Mouse (Mus musculus) natural killer cell, adult 2 months (primary cell): Measurements from ENCODE around the gene N6amt1.

Experiments used
- DNase-seq, 2 experiments: peaks; one replicate each; pipeline ENCODE4 v3.0.0; 2022; ENCODE audit warnings: low spot score in 2 of 2

The N6amt1 gene

DNA sequence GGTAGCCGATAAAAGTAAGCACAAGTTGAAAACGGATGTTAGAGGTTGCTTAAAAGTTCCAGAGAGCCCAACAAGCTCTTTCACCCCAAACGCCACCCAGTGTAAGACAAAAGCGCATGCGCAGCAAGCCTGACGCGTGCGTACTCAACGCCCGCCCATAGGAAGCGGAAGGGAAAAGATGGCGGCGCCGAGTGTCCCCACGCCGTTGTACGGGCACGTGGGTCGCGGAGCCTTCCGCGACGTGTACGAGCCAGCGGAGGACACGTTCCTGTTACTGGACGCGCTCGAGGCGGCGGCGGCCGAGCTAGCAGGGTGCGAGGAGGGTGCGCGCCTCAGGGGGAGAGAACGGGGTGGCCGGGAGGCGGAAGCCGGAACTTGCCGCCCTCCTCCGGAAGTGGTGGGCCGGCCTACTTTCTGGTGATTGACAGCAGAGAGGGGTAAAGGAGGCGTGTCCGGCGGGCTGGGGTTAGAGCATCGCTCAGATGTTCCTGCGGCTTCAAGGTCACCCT lies at the start of gene N6amt1:
Gene N6amt1, plus strand, starts transcription at position 111 of the 509 bp plus-strand sequence.
- DNase-seq = peak; percentile 95 to 96

DNA sequence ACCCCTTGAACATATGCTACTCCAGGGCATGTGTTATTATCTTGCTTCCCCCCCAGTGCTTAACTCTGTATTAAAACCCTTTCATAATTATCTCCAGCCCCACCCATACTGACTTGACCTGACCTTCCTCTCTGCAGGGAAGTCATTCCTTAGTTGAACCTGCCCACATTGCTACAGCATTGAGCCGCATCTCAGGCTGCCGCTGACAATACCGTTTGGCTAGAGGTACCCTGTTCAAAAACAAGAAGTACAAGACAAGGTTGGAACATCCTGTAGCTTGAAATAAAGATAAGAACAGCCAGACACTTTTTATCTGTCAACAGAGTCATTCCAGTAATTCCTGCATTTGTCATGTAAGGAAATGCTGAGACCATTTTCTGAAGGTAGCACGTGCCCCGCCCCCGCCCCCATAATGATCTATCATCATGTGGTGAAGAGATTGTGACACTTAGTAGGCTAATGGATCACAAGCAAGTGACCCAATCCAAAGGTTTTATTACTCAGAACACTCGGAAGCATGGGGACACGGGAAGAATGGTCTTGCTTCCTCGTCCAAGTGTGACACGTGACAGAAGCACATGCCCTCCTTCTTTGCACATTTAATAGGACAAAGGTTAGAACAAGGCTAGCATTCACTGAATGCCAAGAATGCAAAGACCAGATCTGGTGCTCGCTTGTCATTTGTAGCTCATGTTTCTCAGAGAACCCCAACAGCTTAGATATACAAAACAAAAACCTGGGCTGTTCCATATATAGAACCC lies 48.6 kb upstream of the N6amt1 start:
- no peak for DNase-seq

DNA sequence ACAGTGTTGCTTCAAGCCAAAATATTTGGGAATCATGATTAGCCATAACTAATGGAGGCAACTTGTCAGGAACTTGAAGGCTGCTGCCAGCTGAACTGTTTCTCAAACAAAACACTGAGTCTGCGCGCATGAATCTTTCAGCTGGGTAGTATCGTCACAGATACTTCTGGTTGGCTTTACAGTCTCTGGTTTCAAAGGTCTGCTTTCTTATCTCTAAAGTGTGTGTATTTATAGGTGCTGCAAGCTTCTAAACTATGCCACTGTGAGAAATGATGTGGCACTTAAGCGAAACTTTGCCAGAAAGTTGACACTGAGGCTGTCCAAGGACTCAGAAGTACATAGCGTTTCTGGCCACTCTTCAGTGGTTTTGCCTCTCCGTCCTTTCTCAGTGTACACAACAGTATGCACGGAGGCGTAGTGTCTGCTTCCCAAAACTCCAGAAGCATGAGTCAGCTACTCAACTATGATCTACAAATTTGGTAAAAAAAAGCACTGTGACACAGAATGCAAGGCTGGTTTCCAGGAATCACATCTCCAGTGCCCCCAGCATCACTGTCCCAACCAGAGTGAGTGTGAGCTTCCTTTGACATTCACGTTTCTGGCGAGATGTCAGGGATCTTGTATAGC lies 46.8 kb upstream of the N6amt1 start:
- no peak for DNase-seq

DNA sequence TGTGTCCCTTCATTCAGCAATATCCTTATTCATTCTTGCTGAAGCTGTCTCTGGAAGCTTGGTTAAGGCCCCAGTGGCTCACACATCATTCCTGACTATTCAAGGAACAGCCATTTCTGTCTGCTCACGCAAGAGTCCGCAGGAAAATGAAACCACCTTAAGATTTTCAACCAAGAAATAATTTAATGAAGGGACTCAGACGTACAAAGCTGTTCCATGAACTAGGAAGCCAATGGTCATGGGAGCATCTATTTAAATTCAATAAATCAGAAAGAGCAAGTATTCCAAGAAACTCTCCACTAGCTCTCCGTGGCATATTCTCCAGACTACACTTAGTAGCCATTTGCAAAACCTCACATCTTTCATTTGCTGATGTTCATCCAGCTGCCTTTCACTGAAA lies 43.3 kb upstream of the N6amt1 start:
- DNase-seq = no peak

DNA sequence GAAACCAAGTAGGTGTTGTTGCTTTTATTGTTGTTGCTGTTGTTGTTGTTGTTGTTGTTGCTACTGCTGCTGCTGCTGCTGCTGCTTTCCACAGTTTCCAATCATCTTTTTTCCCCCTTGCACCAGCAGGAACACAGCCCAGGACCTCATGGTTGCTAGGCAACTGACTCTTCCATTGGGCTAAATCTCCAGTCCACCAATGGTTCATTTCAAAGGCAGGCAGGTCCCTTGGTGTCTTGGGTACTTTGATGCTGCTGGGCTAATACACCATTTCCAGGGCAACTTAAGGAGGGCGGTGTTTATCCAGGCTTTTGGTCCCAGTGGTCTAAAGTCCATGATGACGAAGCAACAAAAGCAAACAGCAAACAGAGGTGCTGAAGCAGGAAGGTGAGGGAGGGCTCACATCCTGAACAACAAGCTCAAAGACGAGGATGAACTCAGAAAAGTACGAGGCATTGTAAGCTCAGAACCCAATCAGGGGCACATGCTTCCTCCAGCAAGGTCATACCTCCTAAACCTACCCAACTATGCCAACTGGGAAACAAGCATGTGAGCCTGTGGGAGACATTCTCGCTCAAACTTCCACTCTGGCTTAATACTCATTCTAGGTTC lies 35.7 kb upstream of the N6amt1 start:
- DNase-seq = no peak

DNA sequence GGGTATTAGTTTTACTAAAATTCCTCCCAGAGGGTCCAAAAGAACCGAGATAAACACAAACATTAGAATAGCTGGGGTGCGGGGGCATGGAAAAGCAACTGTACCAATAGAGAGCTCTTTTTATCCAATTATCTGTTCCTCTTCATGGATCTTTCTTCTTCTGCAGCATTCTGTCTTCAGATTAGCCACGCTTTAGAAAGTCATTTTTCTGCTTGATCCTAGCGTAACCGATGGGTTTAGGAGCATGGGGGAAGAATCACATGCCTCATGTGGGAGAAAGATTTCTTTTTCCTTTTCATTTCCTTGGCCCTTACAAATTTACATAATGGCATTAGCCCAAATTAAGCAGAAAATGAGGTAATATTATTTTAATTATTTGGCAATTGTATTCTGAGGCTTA lies 35.0 kb upstream of the N6amt1 start:
- no peak for DNase-seq

DNA sequence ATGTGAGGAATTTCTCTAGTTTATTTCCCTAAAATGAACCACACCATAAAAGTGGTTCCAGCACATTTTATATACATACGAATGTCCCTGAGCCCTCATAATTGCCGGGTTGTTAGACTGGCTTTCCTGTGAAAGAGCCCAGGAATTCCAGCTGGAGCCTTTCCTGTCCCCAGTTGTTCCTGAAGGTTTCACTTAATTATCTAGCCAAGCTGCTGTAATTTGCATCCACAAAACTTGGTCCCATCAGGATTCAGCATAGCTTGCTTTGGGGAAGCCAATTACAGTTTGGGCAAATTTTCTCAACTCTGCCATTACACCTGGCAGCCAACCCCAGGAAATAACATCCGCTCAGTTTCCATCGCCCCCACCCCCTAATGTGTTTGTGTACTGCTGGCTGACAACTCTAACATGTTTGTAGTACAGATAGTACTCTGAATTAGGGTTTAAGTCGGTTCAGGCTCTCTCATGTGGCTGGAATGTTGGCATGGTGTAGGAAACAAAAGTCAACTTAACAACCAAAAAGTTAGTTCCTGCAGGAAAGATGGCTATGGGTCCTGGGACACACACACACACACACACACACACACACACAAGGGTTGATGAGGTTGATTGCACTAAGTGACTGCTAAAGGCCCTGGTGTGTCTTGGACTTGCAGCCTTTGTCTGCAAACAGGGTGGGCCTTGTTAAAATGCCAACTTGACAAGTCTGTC lies 34.3 kb upstream of the N6amt1 start:
- no peak for DNase-seq

DNA sequence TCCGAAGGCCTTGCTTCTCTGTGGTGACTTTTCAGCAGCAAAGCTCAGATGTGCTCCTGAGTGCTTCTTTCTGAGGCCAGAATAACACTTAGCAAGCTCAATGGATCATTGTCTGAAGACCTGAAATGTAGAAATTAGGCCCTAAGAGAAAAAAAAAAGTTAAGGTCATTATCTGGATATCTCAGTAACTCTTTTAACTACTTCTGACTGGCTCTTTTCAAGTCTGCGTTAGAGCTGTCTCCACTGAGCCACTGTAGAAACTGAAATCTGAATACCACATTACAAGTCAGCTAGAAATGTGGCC lies 33.8 kb upstream of the N6amt1 start:
- no peak for DNase-seq

DNA sequence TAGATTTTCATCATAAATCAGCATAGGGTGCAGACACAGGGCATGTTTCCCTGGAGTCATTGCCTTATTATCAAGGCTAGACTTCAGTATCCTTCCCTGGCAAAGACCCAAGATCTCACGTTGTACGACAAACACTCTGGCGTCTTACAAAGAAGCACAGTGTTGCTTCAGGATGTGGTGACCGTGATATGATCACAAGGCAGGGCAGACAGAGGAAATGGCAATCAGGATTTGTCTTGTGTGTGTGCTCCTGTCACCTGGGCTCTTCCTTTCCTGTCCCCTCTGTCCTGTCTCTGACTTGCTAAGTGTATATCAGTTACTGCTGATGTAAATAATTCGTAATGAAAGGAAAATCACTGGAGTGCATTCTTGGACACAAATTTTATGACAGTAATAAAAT lies 29.4 kb upstream of the N6amt1 start:
- peak; percentile 3 to 6 for DNase-seq

DNA sequence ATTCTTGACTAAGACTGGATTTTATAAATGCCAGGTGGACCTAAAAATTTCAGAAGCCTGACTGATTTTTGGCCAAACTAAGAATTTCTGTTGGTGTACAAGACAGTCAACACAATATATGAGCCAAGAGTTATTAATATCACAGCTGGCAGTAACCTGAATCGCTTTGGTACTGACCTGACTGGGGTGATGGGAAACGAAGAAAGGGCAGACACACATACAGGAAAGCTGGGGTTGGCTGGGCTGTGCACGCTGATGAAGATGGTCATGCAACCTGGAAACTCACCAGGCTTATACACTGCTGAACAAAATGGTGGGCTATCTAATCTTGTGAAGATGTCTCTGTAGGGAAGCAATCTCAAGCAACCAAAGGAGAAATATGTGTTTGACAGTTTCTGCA lies 24.0 kb upstream of the N6amt1 start:
- no peak for DNase-seq

DNA sequence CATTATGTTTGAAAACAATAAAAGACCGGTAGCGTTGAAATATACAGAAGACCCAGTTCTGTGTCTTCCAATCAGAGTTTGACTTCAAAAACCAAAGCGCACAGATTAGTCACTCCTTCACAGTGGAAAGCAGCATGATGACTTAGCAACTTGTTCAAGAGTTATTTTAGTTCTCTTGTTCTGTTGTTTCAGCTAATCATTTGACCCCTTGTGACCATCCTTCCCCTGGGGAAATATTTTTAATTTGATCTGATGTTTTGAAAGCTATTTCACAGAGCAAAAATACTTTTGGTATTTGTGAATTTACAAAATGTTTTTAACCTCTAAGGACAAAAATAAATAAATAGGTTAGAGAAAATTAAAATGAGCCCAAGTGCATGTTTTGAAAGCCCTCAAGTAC lies 19.2 kb upstream of the N6amt1 start:
- no peak for DNase-seq

DNA sequence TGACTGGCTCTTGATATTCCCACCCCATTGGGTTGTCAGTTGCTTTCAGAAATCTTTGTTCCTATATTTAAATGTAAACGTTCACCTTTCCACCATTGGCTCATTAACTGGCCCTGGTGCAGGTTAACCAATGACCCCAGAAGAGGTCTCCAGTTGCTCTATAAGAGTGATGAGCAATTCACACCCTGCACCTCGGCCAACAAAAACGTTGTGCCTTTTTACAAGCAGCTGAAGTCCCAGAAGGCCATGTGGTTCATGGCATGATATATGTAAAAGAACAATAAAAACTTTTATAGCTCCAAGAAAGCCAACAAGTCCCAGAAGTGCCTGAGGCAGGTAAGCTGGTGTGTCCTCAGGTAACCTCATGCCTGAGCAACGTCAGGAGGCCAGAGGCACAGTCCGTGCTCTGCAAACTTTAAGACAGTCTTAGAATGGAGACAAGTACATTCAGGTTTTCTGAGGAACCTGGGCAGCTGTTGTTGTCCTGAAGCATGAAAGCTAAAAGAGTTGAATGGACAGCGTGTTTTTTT lies 12.9 kb upstream of the N6amt1 start:
- DNase-seq = no peak

DNA sequence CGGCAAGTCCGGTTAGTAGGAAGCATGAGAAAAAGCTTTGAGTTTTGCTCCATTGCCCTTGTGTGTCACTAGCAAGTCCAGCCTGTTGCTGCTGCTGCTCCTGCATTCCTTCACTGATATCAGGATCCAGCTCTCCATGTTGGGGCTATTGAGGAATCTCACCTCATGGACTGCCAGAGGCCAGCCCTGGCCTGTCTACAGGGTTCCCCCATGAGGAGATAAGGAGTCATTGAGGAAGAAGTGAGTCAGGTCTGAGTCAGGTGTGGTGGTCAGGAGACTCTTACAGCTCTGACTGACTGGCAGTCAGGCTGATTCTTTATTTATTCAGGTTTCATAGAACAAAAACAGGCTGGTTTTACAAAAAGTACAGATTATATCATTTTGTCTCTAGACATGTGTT lies 5.9 kb upstream of the N6amt1 start:
- no peak for DNase-seq

DNA sequence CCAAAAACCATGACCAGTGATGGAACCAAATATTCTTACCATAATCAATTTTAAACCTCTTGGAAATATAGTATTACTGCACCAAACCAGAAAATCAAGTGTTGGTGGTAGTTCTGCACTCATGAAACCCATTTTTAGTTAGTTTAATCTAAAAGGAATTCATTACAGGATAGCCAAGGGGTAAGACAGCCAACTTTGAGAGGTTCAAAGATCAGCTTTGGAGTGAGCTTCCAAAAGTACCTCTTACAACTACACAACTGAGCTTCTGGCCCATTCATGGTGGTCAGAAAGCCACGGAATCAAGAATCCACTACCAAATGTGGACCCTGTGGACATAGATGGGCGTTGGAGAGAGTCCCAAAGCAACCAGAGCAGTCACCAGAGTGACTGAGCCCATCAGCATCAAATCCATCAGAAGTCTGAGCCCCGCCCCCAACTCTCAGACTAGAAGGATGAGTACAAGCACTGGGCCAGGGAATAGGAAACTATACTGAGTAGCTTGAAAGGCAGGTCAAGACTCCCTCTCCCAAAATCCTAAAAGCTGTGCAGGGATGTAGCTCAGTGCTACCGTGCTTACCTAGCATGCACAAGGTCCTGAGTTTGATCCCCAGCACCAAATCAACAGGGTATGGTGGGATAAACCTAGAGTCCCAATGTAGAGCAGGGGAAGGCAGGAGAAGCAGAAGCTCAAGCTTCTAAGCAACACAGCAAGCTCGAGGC lies 2.4 kb upstream of the N6amt1 start:
- no peak for DNase-seq

DNA sequence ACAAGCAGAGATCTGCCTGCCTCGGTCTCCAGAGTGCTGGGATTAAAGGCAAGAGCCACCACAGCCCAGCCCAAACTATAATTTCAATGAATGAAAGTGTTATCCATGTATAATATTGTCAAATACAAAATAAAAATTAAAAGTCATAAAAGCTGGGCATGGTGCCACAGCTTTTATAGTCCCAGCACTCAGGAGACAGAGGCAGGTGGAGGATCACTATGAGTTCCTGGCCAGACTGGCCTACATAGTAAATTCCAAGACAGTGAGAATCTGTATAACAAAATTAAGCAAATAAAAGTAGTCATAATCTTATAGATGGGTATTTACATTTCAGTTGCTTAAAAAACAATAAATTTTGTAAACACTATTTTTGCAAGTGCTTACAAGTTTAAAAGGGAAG lies 380 bp upstream of the N6amt1 start:
- DNase-seq = no peak

DNA sequence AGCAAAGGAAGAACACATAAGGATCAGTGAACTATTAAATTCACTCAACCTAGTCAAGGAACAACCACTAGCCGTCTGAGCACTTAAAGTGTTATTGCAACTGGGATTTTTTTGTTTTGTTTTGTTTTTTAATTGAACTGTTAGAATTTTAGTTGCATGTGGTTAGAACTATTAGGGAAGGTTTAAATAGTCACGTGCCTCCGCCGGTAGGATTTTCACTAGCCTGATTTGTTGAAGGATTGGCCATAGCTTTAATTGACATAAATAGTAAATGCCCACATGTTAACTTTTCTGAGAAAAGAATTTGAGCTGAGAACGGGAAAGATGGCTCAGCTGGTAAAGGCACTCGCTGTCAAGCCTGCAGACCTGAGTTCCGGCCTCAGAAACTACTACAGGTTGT lies 763 bp downstream of the N6amt1 start:
- no peak for DNase-seq

DNA sequence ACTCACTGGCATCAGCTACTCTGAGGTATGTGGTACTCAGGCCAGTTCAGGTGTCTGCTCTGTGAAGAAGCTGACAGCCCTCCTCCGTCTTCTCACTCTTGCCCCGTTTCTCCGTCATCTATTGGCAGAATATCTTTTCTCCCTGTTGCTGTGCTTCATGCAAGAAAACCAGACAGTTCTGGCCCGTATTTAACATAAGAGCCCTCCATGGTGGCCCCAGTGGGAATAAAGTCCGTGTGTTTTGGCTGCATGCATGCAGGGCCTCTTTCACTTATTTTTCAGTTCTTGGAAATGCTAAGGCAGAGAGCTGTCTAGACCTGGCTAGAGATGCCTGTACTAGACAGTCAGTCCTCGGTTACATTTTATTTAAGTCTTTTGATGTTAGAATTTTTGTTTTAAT lies 6.1 kb downstream of the N6amt1 start:
- no peak for DNase-seq

DNA sequence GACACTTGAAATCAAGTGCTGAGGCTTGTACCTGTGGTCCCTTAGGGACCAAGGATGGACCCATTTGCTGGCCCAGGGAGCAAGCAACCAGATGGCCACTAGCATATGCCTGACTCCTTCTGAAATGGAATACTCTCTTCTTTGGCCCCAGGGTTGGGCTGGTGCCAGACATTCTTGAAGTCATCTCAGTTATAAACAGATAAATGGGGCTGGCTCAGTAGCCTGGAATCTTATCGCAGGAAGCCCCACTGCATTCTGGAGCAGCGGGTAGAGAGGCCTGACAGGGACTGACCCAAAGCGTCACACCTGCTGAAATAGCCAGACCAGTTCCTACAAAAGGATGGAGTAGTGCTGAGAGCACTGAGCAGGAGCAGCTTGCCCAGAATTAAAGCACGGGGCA lies 10.2 kb downstream of the N6amt1 start:
- no peak for DNase-seq

DNA sequence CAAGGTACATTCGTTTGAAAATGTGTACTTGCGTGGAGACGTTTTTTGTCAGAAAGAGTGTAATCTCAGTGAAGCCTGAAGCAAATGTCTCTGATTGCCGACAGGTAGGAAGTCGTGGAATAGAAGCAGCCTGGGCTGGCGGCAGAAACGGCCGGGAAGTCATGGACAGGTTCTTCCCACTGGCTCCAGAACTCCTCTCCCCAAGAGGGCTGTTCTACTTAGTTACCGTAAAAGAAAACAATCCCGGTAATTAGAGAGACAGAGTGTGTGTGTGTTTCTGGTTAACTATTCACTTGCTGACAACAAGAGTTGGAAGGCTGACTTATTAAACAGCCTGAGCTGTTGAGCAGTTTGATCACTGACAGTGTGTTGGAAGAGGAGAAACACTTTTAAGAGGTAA lies 12.1 kb downstream of the N6amt1 start:
- DNase-seq = no peak

DNA sequence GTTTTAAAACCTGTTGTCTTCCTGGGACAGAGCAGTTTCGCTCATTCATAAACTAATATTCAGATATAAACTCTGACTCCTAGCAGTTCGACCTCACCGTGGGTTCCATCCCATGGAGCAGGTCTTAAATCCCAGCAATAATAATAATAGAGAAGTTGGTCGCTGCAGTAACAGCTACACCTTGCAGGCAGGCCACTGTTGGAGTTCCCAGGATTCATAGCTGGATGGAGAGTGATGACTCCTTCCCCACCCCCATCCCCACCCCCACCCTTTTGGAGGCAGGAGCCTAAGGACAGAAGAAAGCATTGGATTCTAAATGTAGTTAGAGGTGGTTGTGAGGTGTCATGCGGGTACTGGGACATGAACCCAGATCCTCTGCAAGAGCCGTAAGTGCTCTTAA lies 12.5 kb downstream of the N6amt1 start:
- DNase-seq = no peak

DNA sequence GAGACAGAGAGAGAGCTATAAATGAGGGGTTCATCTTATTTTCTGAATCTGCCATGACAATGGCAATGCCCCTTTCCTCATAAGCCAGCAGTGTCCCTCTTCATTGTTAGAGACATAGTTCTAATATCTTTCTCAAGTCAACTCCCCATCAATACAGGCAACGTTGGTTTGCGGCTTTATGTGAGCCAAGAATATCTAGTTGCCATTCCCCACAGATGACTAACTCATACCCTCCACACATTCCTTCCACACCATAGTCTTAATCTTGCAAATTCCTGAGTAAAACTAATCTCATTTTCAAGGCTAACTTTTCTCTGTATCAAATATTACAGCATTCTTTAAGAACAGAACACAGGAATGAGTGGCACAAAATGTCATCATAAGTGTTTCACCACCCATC lies 29.0 kb downstream of the N6amt1 start:
- no peak for DNase-seq

DNA sequence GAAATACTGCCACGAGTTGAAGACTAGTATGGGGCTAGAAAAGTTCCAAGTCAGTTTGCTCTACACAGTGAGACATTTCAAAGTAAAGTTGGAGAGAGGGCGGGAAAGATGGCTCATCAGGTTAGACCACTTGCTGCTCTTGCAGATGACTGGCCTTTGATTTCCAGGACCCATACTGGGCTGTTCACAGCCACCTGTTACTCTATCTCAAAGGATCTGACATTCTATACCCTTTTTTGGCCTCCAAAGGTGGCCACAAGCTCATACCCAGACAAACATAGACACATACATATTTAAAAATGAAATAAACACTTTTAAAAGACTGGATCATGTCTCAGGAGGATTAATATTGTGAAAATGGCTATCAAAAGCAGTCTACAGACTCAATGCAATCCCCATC lies 30.4 kb downstream of the N6amt1 start:
- no peak for DNase-seq
